Mouse (Mus musculus): ENCODE results near the gene Isyna1. TPM values are rescaled to one million over a fixed set of nuclear protein-coding genes. Genes with fewer than 3 reads are reported as not detected.

The Isyna1 gene
- total RNA-seq, 1 experiment, result 161 TPM

GRCm38 (mm10) chr8:70608749-70609367, 14.7 kb downstream of the Isyna1 start, which contains the start of gene Ssbp4:
Gene Ssbp4, minus strand, starts transcription at chr8:70608872.
- H3K9ac ChIP-seq (ENCODE audit: insufficient read depth, low read depth, low read length, poor library complexity, severe bottlenecking), result peak within 1 kb of the TSS; percentile 99
- in situ Hi-C loops (cut with MboI; ENCODE audit: low sequenced_read_pairs in 2 of 2, unreplicated experiment in 2 of 2), result no loop called here
- no peaks in the 10 kb centered on the region for H3K9me3 ChIP-seq (ENCODE audit: control insufficient read depth, insufficient read depth, low read depth, low read length)
- no peak for DNase-seq (ENCODE audit: low read depth, low spot score)
- TF ChIP-seq ZNF384 (IDR thresholded peaks at IDR 0.05; ENCODE audit: low read depth, low read length) (peak; percentile 72), ZC3H11A (IDR thresholded peaks at IDR 0.05; ENCODE audit: borderline replicate concordance, low read depth, low read length) (no peak)
- H3K4me3 ChIP-seq (ENCODE audit: insufficient read depth in 1 of 2, low read depth in 1 of 2, low read length in 2 of 2, poor library complexity in 1 of 2, severe bottlenecking in 1 of 2), result peak within 1 kb of the TSS; percentile 78 to 99
- H3K27ac ChIP-seq (ENCODE audit: insufficient read depth, low read depth, low read length, poor library complexity, severe bottlenecking), result peak within 1 kb of the TSS; percentile 98
- peaks cover 0 to 24% of the 10 kb centered on the region in 2 experiments; a peak in 2 of 4 replicates for H3K4me1 ChIP-seq (ENCODE audit: control insufficient read depth in 2 of 2, insufficient read depth in 2 of 2, low read length in 2 of 2, poor library complexity in 1 of 2)
- H3K36me3 ChIP-seq (ENCODE audit: control insufficient read depth, insufficient read depth, low read length, poor library complexity, severe bottlenecking), result no peaks in the 10 kb centered on the region

DNA sequence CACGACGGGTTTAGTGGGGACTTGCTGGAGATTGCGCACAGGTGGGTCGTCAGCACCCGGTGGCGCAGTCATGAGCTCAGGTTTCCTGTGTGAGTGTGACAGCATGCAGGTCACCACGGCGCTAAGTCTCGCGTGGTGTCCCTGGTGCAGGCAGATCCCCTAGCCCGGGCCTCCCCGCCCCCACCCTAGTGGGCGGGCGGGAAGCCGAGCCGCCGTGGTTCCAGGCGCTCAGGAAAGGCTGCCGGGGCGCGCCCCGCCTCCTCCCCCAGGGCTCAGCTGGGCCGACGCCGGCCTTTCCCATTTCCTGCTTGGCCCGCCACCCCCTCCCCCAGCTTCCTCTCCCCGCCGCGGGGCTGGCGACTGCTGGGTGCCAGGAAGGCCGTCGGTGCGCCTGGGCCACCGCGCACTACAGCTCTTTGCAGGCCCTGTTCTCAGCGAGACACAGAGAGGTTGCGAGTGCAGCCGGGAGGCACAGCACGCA, 15.2 kb downstream of the Isyna1 start:
- TF ChIP-seq CHD2 (IDR thresholded peaks at IDR 0.05; ENCODE audit: low read depth, low read length), result peak; percentile 60; the same call in 1 of the 2 replicates
- TF ChIP-seq ZC3H11A (IDR thresholded peaks at IDR 0.05; ENCODE audit: borderline replicate concordance, low read depth, low read length), result no peak
- no peak for TF ChIP-seq ZNF384 (IDR thresholded peaks at IDR 0.05; ENCODE audit: low read depth, low read length)
- TF ChIP-seq MAFK (IDR thresholded peaks at IDR 0.05; ENCODE audit: insufficient read depth, low read depth, low read length), result no peak
- no peak for TF ChIP-seq HCFC1 (IDR thresholded peaks at IDR 0.05; ENCODE audit: borderline replicate concordance, insufficient read depth, low read length)
- peaks cover 0 to 20% of the 10 kb centered on the region in 2 experiments; a peak in 2 of 4 replicates for H3K4me1 ChIP-seq (ENCODE audit: control insufficient read depth in 2 of 2, insufficient read depth in 2 of 2, low read length in 2 of 2, poor library complexity in 1 of 2)
- H3K4me3 ChIP-seq (ENCODE audit: insufficient read depth in 1 of 2, low read depth in 1 of 2, low read length in 2 of 2, poor library complexity in 1 of 2, severe bottlenecking in 1 of 2), result peak overlapping the region; percentile 78 to 99
- H3K27ac ChIP-seq (ENCODE audit: insufficient read depth, low read depth, low read length, poor library complexity, severe bottlenecking), result peak overlapping the region; percentile 98
- no peaks in the 10 kb centered on the region for H3K36me3 ChIP-seq (ENCODE audit: control insufficient read depth, insufficient read depth, low read length, poor library complexity, severe bottlenecking)
- peak; percentile 89 for DNase-seq (ENCODE audit: low read depth, low spot score)
- in situ Hi-C loops (cut with MboI; ENCODE audit: low sequenced_read_pairs in 2 of 2, unreplicated experiment in 2 of 2), result no loop called here
- H3K9ac ChIP-seq (ENCODE audit: insufficient read depth, low read depth, low read length, poor library complexity, severe bottlenecking), result peak overlapping the region; percentile 83
- H3K9me3 ChIP-seq (ENCODE audit: control insufficient read depth, insufficient read depth, low read depth, low read length), result no peaks in the 10 kb centered on the region

DNA sequence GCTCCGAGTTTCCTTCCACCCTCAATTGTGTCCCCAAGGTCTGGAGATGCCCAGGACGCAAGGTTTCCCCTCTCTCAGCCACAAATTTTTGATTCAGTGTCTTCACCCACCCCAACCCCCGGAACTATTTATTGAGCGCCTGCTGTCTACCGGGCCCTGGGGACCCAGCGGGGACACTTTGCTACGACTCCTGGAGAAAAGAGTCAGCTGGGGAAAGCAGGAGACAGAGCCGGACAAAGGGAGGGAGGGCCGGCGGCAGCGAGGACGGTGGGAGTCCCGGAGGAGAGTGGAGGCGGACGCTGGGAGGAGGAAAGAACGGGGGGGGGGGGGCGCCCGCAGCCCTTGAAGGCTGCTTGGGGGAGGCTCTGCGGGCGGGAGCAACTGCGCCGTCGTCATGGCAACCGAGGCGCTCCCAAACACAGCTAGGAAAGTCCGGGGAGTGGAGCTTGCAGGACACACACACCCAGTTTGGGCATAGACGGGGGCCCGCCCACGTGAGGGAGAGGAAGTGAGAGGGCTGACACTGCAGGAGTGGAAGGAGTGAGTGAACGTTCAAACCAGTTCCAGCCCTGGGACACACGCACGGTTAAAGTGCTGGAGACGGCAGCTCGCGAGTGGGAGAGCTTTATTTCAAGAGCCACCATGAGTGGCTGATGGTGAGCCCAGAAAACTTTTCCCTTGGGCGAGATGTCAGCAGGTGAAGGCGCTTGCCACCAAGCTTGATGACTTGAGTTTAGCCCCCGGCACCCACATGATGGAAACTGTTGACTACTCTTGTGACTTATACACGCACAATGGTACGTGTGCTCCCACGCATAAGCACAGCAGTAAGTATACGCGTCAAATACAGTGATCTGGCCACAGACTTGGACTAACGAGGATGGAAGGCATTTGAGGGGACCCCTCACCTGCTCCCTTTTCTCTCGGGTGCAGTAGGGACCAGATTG, 15.9 kb downstream of the Isyna1 start:
- H3K36me3 ChIP-seq (ENCODE audit: control insufficient read depth, insufficient read depth, low read length, poor library complexity, severe bottlenecking), result no peaks in the 10 kb centered on the region
- H3K4me3 ChIP-seq (ENCODE audit: insufficient read depth in 1 of 2, low read depth in 1 of 2, low read length in 2 of 2, poor library complexity in 1 of 2, severe bottlenecking in 1 of 2), result peak overlapping the region; percentile 78 to 99
- DNase-seq (ENCODE audit: low read depth, low spot score), result no peak
- no peak for TF ChIP-seq ZC3H11A (IDR thresholded peaks at IDR 0.05; ENCODE audit: borderline replicate concordance, low read depth, low read length)
- TF ChIP-seq MAFK (IDR thresholded peaks at IDR 0.05; ENCODE audit: insufficient read depth, low read depth, low read length), result 0 out of 2 replicates have a peak, but pooled peaks have one; percentile 5
- TF ChIP-seq HCFC1 (IDR thresholded peaks at IDR 0.05; ENCODE audit: borderline replicate concordance, insufficient read depth, low read length), result no peak
- peak overlapping the region; percentile 98 for H3K27ac ChIP-seq (ENCODE audit: insufficient read depth, low read depth, low read length, poor library complexity, severe bottlenecking)
- H3K9ac ChIP-seq (ENCODE audit: insufficient read depth, low read depth, low read length, poor library complexity, severe bottlenecking), result peak overlapping the region; percentile 83
- in situ Hi-C loops (cut with MboI; ENCODE audit: low sequenced_read_pairs in 2 of 2, unreplicated experiment in 2 of 2), result no loop called here
- H3K4me1 ChIP-seq (ENCODE audit: control insufficient read depth in 2 of 2, insufficient read depth in 2 of 2, low read length in 2 of 2, poor library complexity in 1 of 2), result peaks cover 0 to 13% of the 10 kb centered on the region in 2 experiments; a peak in 1 of 4 replicates
- H3K9me3 ChIP-seq (ENCODE audit: control insufficient read depth, insufficient read depth, low read depth, low read length), result no peaks in the 10 kb centered on the region

- Histone ChIP-seq H3K4me3 (ENCODE audit: insufficient read depth in 1 of 2, low read depth in 1 of 2, low read length in 2 of 2, poor library complexity in 1 of 2, severe bottlenecking in 1 of 2) (peak overlapping the region; percentile 78 to 99), H3K9me3 (ENCODE audit: control insufficient read depth, insufficient read depth, low read depth, low read length) (no peaks in the 10 kb centered on the region), H3K4me1 (ENCODE audit: control insufficient read depth in 2 of 2, insufficient read depth in 2 of 2, low read length in 2 of 2, poor library complexity in 1 of 2) (peaks cover 0 to 11% of the 10 kb centered on the region in 2 experiments; a peak in 1 of 4 replicates), H3K9ac (ENCODE audit: insufficient read depth, low read depth, low read length, poor library complexity, severe bottlenecking) (peak overlapping the region; percentile 63), H3K27ac (ENCODE audit: insufficient read depth, low read depth, low read length, poor library complexity, severe bottlenecking) (peak overlapping the region; percentile 98; the same call in 1 of the 2 replicates), H3K36me3 (ENCODE audit: control insufficient read depth, insufficient read depth, low read length, poor library complexity, severe bottlenecking) (no peaks in the 10 kb centered on the region)
- in situ Hi-C loops (cut with MboI; ENCODE audit: low sequenced_read_pairs in 2 of 2, unreplicated experiment in 2 of 2), result no loop called here
- no peak for TF ChIP-seq CHD2 (IDR thresholded peaks at IDR 0.05; ENCODE audit: low read depth, low read length)
- no peak for DNase-seq (ENCODE audit: low read depth, low spot score)
Observed at GRCm38 (mm10) chr8:70610796-70611771, 16.9 kb downstream of the Isyna1 start.
